Mouse (Mus musculus) MEL (cell line): ENCODE measurements at regions not wholly inside any gene's neighbourhood (a gene's known extent, or its start where the extent isn't known, plus 50 kb on each side); places are given as distances from the start of the nearest gene placed in this dataset.

ENCODE experiments used
- CHD2 ChIP-seq: IDR thresholded peaks from 2 replicates; pipeline ENCODE4 v1.6.1; 2011; ENCODE audit warnings: low read length, improper control_type of control experiment
- CTCF ChIP-seq, 3 experiments: IDR thresholded peaks in 2 of 3; conservative IDR thresholded peaks in 1 of 3; 2 replicates each; pipeline ENCODE4 v1.5.1; 2011 to 2012; ENCODE audit warnings: low read length in 3 of 3, low read depth in 2 of 3, mild to moderate bottlenecking in 2 of 3, improper control_type of control experiment in 1 of 3, inconsistent platforms in 1 of 3, mixed read lengths in 1 of 3, moderate library complexity in 1 of 3; ENCODE audit not compliant: control insufficient read depth in 1 of 3, insufficient read depth in 1 of 3, poor library complexity in 1 of 3, severe bottlenecking in 1 of 3
- POLR2A ChIP-seq, 2 experiments: IDR thresholded peaks; 2 replicates each; pipeline ENCODE4 v1.6.1; 2011 to 2012; ENCODE audit warnings: low read length in 2 of 2, mild to moderate bottlenecking in 2 of 2, control low read depth in 1 of 2, improper control_type of control experiment in 1 of 2, low read depth in 1 of 2, moderate library complexity in 1 of 2; ENCODE audit not compliant: control insufficient read depth in 1 of 2, insufficient read depth in 1 of 2, poor library complexity in 1 of 2
- POLR2AphosphoS5 ChIP-seq: IDR thresholded peaks from 2 replicates; pipeline ENCODE4 v1.6.1; 2012; ENCODE audit warnings: low read depth, borderline replicate concordance, mild to moderate bottlenecking, inconsistent platforms, low read length, moderate library complexity, mixed read lengths
- TAL1 ChIP-seq: IDR thresholded peaks from 2 replicates; pipeline ENCODE4 v1.6.1; 2012; ENCODE audit warnings: mild to moderate bottlenecking, inconsistent platforms, low read length, moderate library complexity, mixed read lengths
- ZKSCAN1 ChIP-seq: IDR thresholded peaks from 2 replicates; pipeline ENCODE4 v1.6.1; 2012; ENCODE audit warnings: low read depth, mild to moderate bottlenecking, inconsistent platforms, low read length, improper control_type of control experiment, moderate library complexity

DNA sequence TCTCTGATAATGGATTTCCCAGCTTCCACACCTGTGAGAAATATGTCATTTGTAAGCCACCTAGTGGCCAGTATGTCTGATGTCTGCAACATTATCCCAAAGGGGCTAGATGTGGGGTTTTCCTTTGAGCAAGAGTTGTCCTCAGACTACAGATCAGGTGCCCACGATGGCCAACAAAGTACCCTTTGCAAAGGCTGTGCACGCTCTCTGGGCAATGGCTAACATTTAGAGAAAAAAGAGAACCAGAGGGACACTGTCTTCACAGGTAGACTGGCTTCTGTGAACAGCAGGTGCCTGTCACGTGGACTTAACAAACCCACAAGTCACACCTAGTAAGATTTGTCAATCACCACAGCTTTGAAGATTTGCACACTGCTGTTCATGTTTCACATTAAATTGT, 202.0 kb upstream of the Sash1 start:
- TF ChIP-seq POLR2A (IDR thresholded peaks at IDR 0.05; ENCODE audit: control insufficient read depth in 1 of 2, insufficient read depth in 1 of 2, low read depth in 1 of 2, low read length in 2 of 2, poor library complexity in 1 of 2) (no peak), ZKSCAN1 (no peak), CHD2 (no peak), POLR2AphosphoS5 (no peak), CTCF (IDR thresholded peaks at IDR 0.05 in 2 of 3, conservative IDR thresholded peaks at IDR 0.05 in 1 of 3; ENCODE audit: control insufficient read depth in 1 of 3, insufficient read depth in 1 of 3, low read depth in 2 of 3, low read length in 3 of 3, poor library complexity in 1 of 3, severe bottlenecking in 1 of 3) (no peak), TAL1 (no peak)
